Mouse (Mus musculus) small intestine, adult 2 months (tissue): ENCODE data around the gene Tspo2.

Experiments
- CTCF ChIP-seq: fragments of 200-500 bp; IDR thresholded peaks from 2 replicates; pipeline ENCODE4 v1.5.1; 2012; ENCODE audit warnings: low read depth, mild to moderate bottlenecking, control low read depth, inconsistent platforms, low read length, moderate library complexity, mixed read lengths; ENCODE audit not compliant: insufficient replicate concordance, insufficient read length; ENCODE audit errors: extremely low read depth
- POLR2A ChIP-seq: fragments of 200-500 bp; IDR thresholded peaks from 2 replicates; pipeline ENCODE4 v1.6.1; 2012; ENCODE audit warnings: low read depth, mild to moderate bottlenecking, control low read depth, inconsistent platforms, low read length, moderate library complexity

DNA sequence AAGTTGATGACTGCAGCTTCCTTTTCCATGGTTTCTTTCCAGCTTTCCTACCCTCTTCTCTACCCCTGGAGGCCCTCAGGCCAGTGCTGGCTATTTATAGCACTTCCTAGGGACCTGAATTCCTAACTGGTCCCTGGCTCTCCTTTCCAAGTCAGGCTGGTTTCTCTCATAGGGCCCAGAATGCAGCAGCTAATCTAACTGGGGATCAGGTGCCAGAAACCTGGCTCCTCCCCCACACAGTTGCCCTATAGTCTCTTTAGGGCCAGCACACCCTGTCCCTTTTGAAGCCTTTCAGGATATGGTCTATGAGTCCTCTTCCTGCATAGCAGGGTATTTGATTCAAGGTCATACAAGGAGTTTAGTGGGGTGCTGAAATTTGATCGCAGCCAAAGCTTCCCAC lies 14.8 kb downstream of the Tspo2 start:
- TF ChIP-seq POLR2A (no peak), CTCF (no peak)
